33 mouse cellular contexts compared by ENCODE assay signal in genomic region chr7:19964985-19965579, GRCm38 (mm10). TPM values are rescaled to one million over a fixed set of nuclear protein-coding genes. Genes with fewer than 3 reads are reported as not detected.
A peak's percentile ranks its signal among the peaks of the same experiment; 100 is the strongest.
DNase-seq lines count a peak whose midpoint lies in the region; ATAC-seq and TF ChIP-seq lines count a peak whose summit lies in the region.
"Had no signal": no experiment of that assay in that cellular context is flagged by ENCODE, and none has a peak within 500 bp of the region (broad histone marks: within the 10 kb centered on the region; RNA-seq: fewer than 3 reads in every experiment).

TSS of gene Ceacam20 (plus strand) at chr7:19965412.

- peak; percentile 69 for DNase-seq in kidney, adult 2 months
- no peak for DNase-seq in kidney, postnatal 10 days
- DNase-seq in testis, postnatal 10 days (ENCODE audit: low spot score): peak; percentile 62
- DNase-seq in testis, postnatal 14 days (ENCODE audit: low spot score): no peak
- peak; percentile 32 to 67 for DNase-seq in kidney, postnatal 36 days
- no peak for DNase-seq in frontal cortex, postnatal 14 days (ENCODE audit: low spot score in 2 of 2)
- DNase-seq: adrenal gland, postnatal 25 days; cerebellum, adult 11-12 months; cerebellum, adult 9-11 months; embryo, embryonic 11 days; heart, postnatal 14 days; layer of hippocampus, postnatal 36 days; lung, embryonic 14.5 days; right cerebral cortex, adult 18-20 months; thymus, postnatal 4 days had no signal

- peaks cover 4% of the 10 kb centered on the region; the same call in 1 of the 2 replicates for H3K9me3 ChIP-seq in hindbrain, embryonic 13.5 days
- H3K9me3 ChIP-seq: forebrain, embryonic 15.5 days; liver, embryonic 15.5 days; midbrain, embryonic 15.5 days; neural tube, embryonic 15.5 days had no signal

- H3K9ac ChIP-seq in hindbrain, embryonic 13.5 days: no peak within 1 kb of the TSS
- H3K9ac ChIP-seq: embryonic facial prominence, embryonic 12.5 days; forebrain, embryonic 15.5 days; limb, embryonic 15.5 days; liver, embryonic 15.5 days; lung, embryonic 14.5 days; midbrain, embryonic 15.5 days; neural tube, embryonic 15.5 days had no signal

- no peak within 1 kb of the TSS for H3K4me3 ChIP-seq in kidney, adult 2 months (ENCODE audit: insufficient read depth, low read depth, low read length)
- no peak within 1 kb of the TSS for H3K4me3 ChIP-seq in hindbrain, embryonic 13.5 days
- H3K4me3 ChIP-seq: embryonic facial prominence, embryonic 12.5 days; forebrain, embryonic 10.5 days; forebrain, embryonic 15.5 days; hindbrain, embryonic 10.5 days; limb, embryonic 10.5 days; limb, embryonic 15.5 days; liver, embryonic 15.5 days; midbrain, embryonic 10.5 days; midbrain, embryonic 15.5 days; neural tube, embryonic 15.5 days had no signal

- H3K4me2 ChIP-seq in hindbrain, embryonic 13.5 days: no peak within 1 kb of the TSS
- H3K4me2 ChIP-seq: embryonic facial prominence, embryonic 12.5 days; forebrain, embryonic 15.5 days; limb, embryonic 15.5 days; liver, embryonic 15.5 days; lung, embryonic 14.5 days; midbrain, embryonic 15.5 days; neural tube, embryonic 15.5 days had no signal

- H3K27ac ChIP-seq in kidney, adult 2 months (ENCODE audit: insufficient read depth, low read depth, low read length): no peak within 1 kb of the TSS
- H3K27ac ChIP-seq in hindbrain, embryonic 13.5 days: no peak within 1 kb of the TSS
- H3K27ac ChIP-seq: embryonic facial prominence, embryonic 12.5 days; forebrain, embryonic 10.5 days; forebrain, embryonic 15.5 days; hindbrain, embryonic 10.5 days; kidney, postnatal 0 days; limb, embryonic 10.5 days; limb, embryonic 15.5 days; liver, embryonic 15.5 days; midbrain, embryonic 10.5 days; midbrain, embryonic 15.5 days; neural tube, embryonic 15.5 days; stomach, postnatal 0 days had no signal

- TF ChIP-seq CTCF in kidney, adult 2 months (conservative IDR thresholded peaks at IDR 0.05; ENCODE audit: insufficient read depth, insufficient read length, low read depth, low read length): no peak

- no peaks in the 10 kb centered on the region for H3K27me3 ChIP-seq in kidney, adult 2 months (replicated peaks; ENCODE audit: control insufficient read depth, insufficient read depth, low read length)
- no peaks in the 10 kb centered on the region for H3K27me3 ChIP-seq in hindbrain, embryonic 13.5 days
- H3K27me3 ChIP-seq: embryonic facial prominence, embryonic 12.5 days; forebrain, embryonic 15.5 days; limb, embryonic 15.5 days; liver, embryonic 15.5 days; midbrain, embryonic 15.5 days; neural tube, embryonic 15.5 days had no signal

- no peaks in the 10 kb centered on the region for H3K36me3 ChIP-seq in kidney, adult 2 months (ENCODE audit: control insufficient read depth, insufficient read depth, low read length)
- no peaks in the 10 kb centered on the region for H3K36me3 ChIP-seq in hindbrain, embryonic 13.5 days
- H3K36me3 ChIP-seq: embryonic facial prominence, embryonic 12.5 days; forebrain, embryonic 10.5 days; forebrain, embryonic 15.5 days; hindbrain, embryonic 10.5 days; limb, embryonic 10.5 days; limb, embryonic 15.5 days; liver, embryonic 15.5 days; midbrain, embryonic 10.5 days; midbrain, embryonic 15.5 days; neural tube, embryonic 15.5 days had no signal

- no peak for TF ChIP-seq POLR2A in kidney, adult 2 months (IDR thresholded peaks at IDR 0.05; ENCODE audit: low read depth, low read length)

- WGBS in kidney, adult 2 months: 56% methylated on average over 7 of the region's 7 CpGs
- WGBS in hindbrain, embryonic 13.5 days: 82% methylated on average over 7 of the region's 7 CpGs

- no peak for ATAC-seq in hindbrain, embryonic 13.5 days (ENCODE audit: low FRiP score)
- ATAC-seq: CD4-positive, CD25-positive, alpha-beta regulatory T cell, adult 4 months; forebrain, embryonic 15.5 days; hindbrain, embryonic 16.5 days; midbrain, embryonic 15.5 days had no signal

- no peaks in the 10 kb centered on the region for H3K4me1 ChIP-seq in kidney, adult 2 months (ENCODE audit: control insufficient read depth, insufficient read depth, low read length)
- H3K4me1 ChIP-seq in hindbrain, embryonic 13.5 days (replicated peaks): no peaks in the 10 kb centered on the region
- H3K4me1 ChIP-seq: embryonic facial prominence, embryonic 12.5 days; forebrain, embryonic 10.5 days; forebrain, embryonic 15.5 days; hindbrain, embryonic 10.5 days; limb, embryonic 10.5 days; limb, embryonic 15.5 days; liver, embryonic 15.5 days; midbrain, embryonic 10.5 days; midbrain, embryonic 15.5 days; neural tube, embryonic 15.5 days had no signal

RNA-seq across cellular contexts. Expression of gene Ceacam20, which starts in this region (rescaled TPM):
- polyA plus RNA-seq in kidney, adult 2 months (2012; rRNA removed): 0.03 TPM in 1 of 2 replicates, not detected in the other
- not detected in 2 replicates for polyA plus RNA-seq in hindbrain, embryonic 13.5 days (2015; fragmentation: Nextera tagmentation; extraction: Ambion mirVana)
- polyA plus RNA-seq: CD4-positive, CD25-positive, alpha-beta regulatory T cell, adult 4 months; embryonic facial prominence, embryonic 12.5 days; forebrain, embryonic 10.5 days; forebrain, embryonic 15.5 days; heart, embryonic 14.5 days; hindbrain, embryonic 10.5 days; hindbrain, embryonic 16.5 days; kidney, postnatal 0 days; limb, embryonic 10.5 days; limb, embryonic 15.5 days; liver, embryonic 15.5 days; lung, embryonic 14.5 days; midbrain, embryonic 10.5 days; midbrain, embryonic 15.5 days; neural tube, embryonic 15.5 days; spleen, adult 2 months; stomach, postnatal 0 days; thymus, postnatal 0 days had no signal

Comparison
In these comparisons a context has a peak if more than half of its experiments do, and no peak if none do; other contexts are left out.
1. DNase-seq: peak in testis, postnatal 10 days (single experiment) and kidney, postnatal 36 days (2 of 2); none in kidney, postnatal 10 days (single experiment), testis, postnatal 14 days (single experiment) and frontal cortex, postnatal 14 days (0 of 2).
2. Peak in DNase-seq in kidney, adult 2 months; RNA of the gene not detected or under 1 TPM.